Mouse (Mus musculus) heart, adult 2 months (tissue): ENCODE results near the gene Stk38.

ENCODE experiments used
- EP300 ChIP-seq: fragments of 200-500 bp; IDR thresholded peaks from 2 replicates; pipeline ENCODE4 v1.6.1; 2011; ENCODE audit warnings: low read depth, low read length, control low read depth; ENCODE audit not compliant: insufficient read depth
- POLR2A ChIP-seq: fragments of 200-500 bp; IDR thresholded peaks from 2 replicates; pipeline ENCODE4 v1.6.1; 2011; ENCODE audit warnings: mild to moderate bottlenecking, low read depth, low read length, control low read depth; ENCODE audit not compliant: insufficient read depth

GRCm38 (mm10) chr17:29033569-29034061, 25.8 kb upstream of the Stk38 start:
- TF ChIP-seq POLR2A: no peak
- TF ChIP-seq EP300: no peak
